Mouse (Mus musculus) heart, embryonic 15.5 days (tissue): ENCODE results near the gene Cemip. TPM values are rescaled to one million over a fixed set of nuclear protein-coding genes. Genes with fewer than 3 reads are reported as not detected.
A peak's percentile ranks its signal among the peaks of the same experiment; 100 is the strongest.
"Not testable (repeated sequence)": the region's sequence is repeated elsewhere in the genome, so short reads cannot be mapped to it uniquely, and the experiment has no call there.

Experiments used
- ATAC-seq: fragments of 200-750 bp; cut with Nextera tagmentation; replicated peaks from 2 replicates; pipeline ENCODE4 v1.8.0; 2017; ENCODE audit warnings: low read depth, moderate TSS enrichment; ENCODE audit not compliant: insufficient number of reproducible peaks, insufficient read depth, low FRiP score
- H3K27ac ChIP-seq: fragments of 300-500 bp; sonication (generic); 2 replicates; pipeline ENCODE4 v1.5.1; 2015; ENCODE audit warnings: mild to moderate bottlenecking, inconsistent platforms
- H3K27me3 ChIP-seq: fragments of 300-500 bp; sonication (generic); 2 replicates; pipeline ENCODE4 v1.6.1; 2015; ENCODE audit warnings: inconsistent platforms
- H3K36me3 ChIP-seq: fragments of 300-500 bp; sonication (generic); 2 replicates; pipeline ENCODE4 v1.6.1; 2015; ENCODE audit warnings: mild to moderate bottlenecking, inconsistent platforms
- H3K4me1 ChIP-seq: fragments of 300-500 bp; sonication (generic); replicated peaks from 2 replicates; pipeline ENCODE4 v1.6.1; 2015; ENCODE audit warnings: inconsistent platforms
- H3K4me2 ChIP-seq: fragments of 300-500 bp; sonication (generic); 2 replicates; pipeline ENCODE4 v1.6.1; 2015; ENCODE audit warnings: inconsistent platforms, mild to moderate bottlenecking, moderate library complexity
- H3K4me3 ChIP-seq: fragments of 300-500 bp; sonication (generic); 2 replicates; pipeline ENCODE4 v1.5.1; 2015; ENCODE audit warnings: mild to moderate bottlenecking, inconsistent platforms
- H3K9ac ChIP-seq: fragments of 300-500 bp; sonication (generic); 2 replicates; pipeline ENCODE4 v1.6.1; 2015; ENCODE audit warnings: mild to moderate bottlenecking, inconsistent platforms
- H3K9me3 ChIP-seq: fragments of 300-500 bp; sonication (generic); replicated peaks from 2 replicates; pipeline ENCODE4 v1.6.1; 2016; ENCODE audit warnings: inconsistent platforms
- WGBS: fragments of 180-500 bp; shearing (Covaris S2); methylation state at CpG from one replicate; pipeline ENCODE4 v1.1.7; 2015; ENCODE audit warnings: mixed read lengths; 5-methylcytosine and 5-hydroxymethylcytosine counted together
- polyA plus RNA-seq: library from polyadenylated mRNA; unstranded; fragments of >200 nt; fragmentation: Nextera tagmentation; extraction: Ambion mirVana; gene quantifications from 2 replicates; pipeline ENCODE4 v1.2.1, GENCODE M21; 2015

Gene Cemip
- 0.60 TPM in 2 replicates for polyA plus RNA-seq

DNA sequence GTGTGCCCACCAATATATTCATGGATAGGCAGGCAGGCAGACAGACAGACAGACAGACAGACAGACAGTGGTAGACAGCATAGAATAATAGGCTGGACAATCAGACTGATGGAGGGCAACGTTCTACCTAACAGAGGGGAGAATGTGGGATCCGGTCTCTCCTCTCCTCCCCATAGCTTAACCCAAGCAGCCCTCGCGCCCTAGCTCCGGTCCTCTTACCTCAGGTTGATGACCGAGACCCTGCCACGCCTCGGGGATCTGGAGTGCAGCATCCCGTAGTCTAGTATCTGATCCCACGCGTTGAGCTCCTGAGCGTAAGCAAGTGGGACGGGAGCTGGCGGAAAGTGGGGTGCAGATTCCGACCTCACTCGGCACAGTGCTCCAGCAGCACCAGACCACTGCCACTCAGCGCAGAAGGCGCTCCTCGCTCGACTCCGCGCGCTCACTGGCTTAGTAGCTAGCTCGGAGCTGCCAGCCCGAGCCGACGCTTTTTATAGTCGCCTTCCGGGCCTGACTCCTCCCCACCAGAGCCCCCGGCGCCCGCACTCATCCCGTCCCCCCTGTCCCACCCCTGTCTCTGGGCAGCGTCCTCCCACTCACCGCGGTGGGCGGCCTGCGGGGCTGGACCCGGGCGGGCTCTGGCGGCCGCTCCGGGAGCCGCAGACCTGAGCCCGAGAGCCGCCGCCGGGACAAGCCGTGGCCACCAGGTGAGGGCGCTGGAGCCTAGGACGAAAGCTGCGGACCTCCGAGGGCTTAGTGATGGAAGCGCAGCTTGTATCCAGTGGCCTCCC, at the start of gene Cemip:
Gene Cemip (minus strand): TSS at position 464 of the 791 bp plus-strand sequence.
- WGBS: 1% methylated on average over 54 of the region's 54 CpGs

DNA sequence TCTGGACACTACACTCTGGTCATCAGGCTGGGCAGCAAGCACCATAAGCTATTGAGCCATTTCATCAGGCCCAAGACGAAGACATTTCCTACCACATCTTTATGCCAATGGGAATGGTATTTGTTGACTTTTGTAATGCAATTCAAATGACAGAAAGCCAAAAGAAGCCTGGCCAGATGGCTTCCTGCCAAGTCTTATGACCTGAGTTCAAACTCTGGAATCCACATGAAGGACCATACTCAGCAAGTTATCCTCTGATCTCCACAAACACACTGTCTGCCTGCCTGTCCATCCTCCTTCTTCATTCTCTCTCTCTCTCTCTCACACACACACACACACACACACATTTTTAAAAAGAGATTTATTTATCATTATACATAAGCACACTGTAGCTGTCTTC, 46.4 kb upstream of the Cemip start:
- ATAC-seq: no peak
- Histone ChIP-seq H3K27me3 (no peaks in the 10 kb centered on the region), H3K4me1 (peaks cover 84% of the 10 kb centered on the region), H3K27ac (no peak overlapping the region), H3K36me3 (no peaks in the 10 kb centered on the region), H3K9me3 (no peaks in the 10 kb centered on the region), H3K4me2 (no peak overlapping the region), H3K9ac (no peak overlapping the region), H3K4me3 (no peak overlapping the region)
- WGBS: 39% methylated on average over 1 of the region's 1 CpGs

More for the DNA sequence above, at the start of gene Cemip:
- Histone ChIP-seq H3K9me3 (no peaks in the 10 kb centered on the region), H3K4me2 (peak within 1 kb of the TSS; percentile 84), H3K9ac (no peak within 1 kb of the TSS), H3K36me3 (no peaks in the 10 kb centered on the region), H3K4me1 (peaks cover 16% of the 10 kb centered on the region), H3K27me3 (peaks cover 39% of the 10 kb centered on the region), H3K4me3 (peak within 1 kb of the TSS; percentile 49), H3K27ac (no peak within 1 kb of the TSS)
- ATAC-seq: peak; percentile 67

DNA sequence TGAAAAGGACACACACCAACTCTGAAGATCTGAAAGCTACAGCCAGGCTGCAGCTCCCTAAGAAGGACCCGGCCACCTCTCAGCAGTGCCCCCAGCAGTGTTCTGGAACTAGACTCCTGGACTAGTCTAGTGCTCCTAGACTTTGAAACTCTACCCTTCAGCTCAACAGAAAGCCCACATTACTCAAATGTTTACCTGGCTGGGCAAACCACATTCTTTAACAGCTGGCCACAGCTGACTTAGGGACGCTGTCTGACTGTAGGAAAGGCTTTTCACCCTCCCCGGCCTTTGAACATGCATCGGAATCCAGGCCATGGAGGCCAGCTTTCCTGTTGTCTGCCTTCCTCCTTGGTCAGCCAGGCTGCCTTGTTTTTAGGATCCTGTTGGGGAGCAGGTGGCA, 45.4 kb upstream of the Cemip start:
- no peak for ATAC-seq
- Histone ChIP-seq H3K27ac (peak overlapping the region; percentile 31; the same call in 1 of the 2 replicates), H3K9me3 (no peaks in the 10 kb centered on the region), H3K4me3 (no peak overlapping the region), H3K9ac (no peak overlapping the region), H3K27me3 (no peaks in the 10 kb centered on the region), H3K4me2 (no peak overlapping the region), H3K4me1 (peaks cover 82% of the 10 kb centered on the region), H3K36me3 (no peaks in the 10 kb centered on the region)
- 81% methylated on average over 4 of the region's 4 CpGs for WGBS

DNA sequence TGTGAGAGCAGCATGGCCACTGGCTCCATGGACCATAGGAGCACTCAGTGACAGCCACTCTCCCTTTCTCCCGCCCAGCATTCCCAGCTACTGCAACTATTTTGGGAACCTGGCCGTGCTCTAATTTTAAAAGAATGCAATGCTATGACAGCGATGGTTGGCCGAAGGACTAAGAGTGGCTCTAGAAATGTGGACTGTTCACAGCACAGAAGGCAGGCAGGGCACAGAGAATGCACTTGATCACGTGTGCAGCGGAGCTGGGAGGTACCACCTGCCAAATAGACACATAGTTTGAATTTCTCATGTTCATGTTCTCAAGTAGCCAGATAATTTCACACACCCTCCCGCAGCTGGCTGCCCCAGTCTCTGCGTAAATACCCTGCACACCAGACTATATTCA, 42.4 kb upstream of the Cemip start:
- Histone ChIP-seq H3K4me1 (peaks cover 75% of the 10 kb centered on the region), H3K9me3 (no peaks in the 10 kb centered on the region), H3K27ac (peak overlapping the region; percentile 92), H3K4me2 (peak overlapping the region; percentile 32), H3K9ac (no peak overlapping the region), H3K4me3 (no peak overlapping the region), H3K36me3 (no peaks in the 10 kb centered on the region), H3K27me3 (no peaks in the 10 kb centered on the region)
- 28% methylated on average over 8 of the region's 8 CpGs for WGBS
- peak; percentile 94 for ATAC-seq

DNA sequence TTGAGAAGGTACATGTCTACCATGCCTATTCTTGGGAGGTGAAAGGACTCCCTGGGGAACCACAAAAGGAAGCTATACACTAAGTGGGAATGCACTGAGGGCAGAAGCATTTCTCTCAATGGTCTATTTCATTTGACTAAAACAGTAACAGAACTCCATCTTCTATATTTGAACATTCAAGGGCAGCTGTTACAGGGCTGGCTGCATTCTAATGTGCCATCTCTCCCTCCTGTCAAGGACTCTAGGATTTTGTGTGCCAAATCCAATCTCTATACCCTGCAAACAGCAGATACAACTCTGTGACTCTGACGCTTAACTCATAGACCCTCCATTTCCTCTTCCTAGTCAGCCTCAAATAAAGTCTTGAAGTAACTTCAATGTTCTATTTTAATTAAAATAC, 39.4 kb upstream of the Cemip start:
- Histone ChIP-seq H3K36me3 (no peaks in the 10 kb centered on the region), H3K4me1 (peaks cover 77% of the 10 kb centered on the region), H3K27ac (peak overlapping the region; percentile 20), H3K9me3 (no peaks in the 10 kb centered on the region), H3K4me3 (no peak overlapping the region), H3K27me3 (no peaks in the 10 kb centered on the region), H3K4me2 (no peak overlapping the region), H3K9ac (no peak overlapping the region)
- 48% methylated on average over 1 of the region's 1 CpGs for WGBS
- no peak for ATAC-seq

DNA sequence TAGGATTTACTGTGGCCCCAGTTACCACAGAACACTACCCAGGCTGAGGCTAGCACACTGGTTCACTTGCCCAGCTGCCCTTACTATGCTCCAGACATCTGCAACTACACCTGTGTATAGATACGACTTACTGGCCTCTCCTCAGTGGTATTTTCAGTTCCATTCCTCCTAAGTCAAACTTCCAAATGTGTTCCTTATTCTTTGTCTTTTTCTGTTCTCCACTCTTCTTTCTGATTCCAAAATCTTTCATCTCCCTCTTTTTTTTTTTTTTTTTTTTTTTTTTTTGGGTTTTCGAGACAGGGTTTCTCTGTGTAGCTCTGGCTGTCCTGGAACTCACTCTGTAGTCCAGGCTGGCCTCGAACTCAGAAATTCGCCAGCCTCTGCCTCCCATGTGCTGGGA, 37.3 kb upstream of the Cemip start:
- not testable (repeated sequence) for H3K27ac ChIP-seq, H3K4me2 ChIP-seq, H3K36me3 ChIP-seq, H3K9me3 ChIP-seq, H3K4me3 ChIP-seq, H3K27me3 ChIP-seq, ATAC-seq, H3K9ac ChIP-seq
- WGBS: 74% methylated on average over 4 of the region's 4 CpGs
- peaks cover 81% of the 10 kb centered on the region for H3K4me1 ChIP-seq

DNA sequence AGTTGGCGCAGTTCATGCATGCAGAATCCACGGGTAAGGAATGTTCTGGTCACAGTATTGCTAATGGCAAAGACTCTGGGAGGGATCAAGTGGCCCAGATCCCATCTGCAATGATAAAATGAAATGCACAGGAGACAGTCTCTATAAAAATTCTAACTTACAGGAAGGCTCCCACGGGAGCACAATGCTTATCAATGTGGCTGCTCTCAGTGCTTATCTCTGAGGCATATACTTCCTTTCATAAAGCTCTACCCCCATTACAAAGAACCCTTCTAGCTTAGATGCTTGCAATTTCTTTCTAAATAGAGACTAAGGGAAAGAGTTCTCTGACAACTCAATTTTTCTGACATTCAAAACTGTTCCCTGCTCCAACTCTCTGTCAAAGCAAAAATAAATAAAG, 35.5 kb upstream of the Cemip start:
- Histone ChIP-seq H3K4me2 (no peak overlapping the region), H3K4me1 (peaks cover 84% of the 10 kb centered on the region), H3K9me3 (no peaks in the 10 kb centered on the region), H3K36me3 (no peaks in the 10 kb centered on the region), H3K9ac (no peak overlapping the region), H3K4me3 (no peak overlapping the region), H3K27me3 (no peaks in the 10 kb centered on the region), H3K27ac (peak overlapping the region; percentile 5; the same call in 1 of the 2 replicates)
- WGBS: 38% methylated on average over 3 of the region's 3 CpGs
- ATAC-seq: no peak

DNA sequence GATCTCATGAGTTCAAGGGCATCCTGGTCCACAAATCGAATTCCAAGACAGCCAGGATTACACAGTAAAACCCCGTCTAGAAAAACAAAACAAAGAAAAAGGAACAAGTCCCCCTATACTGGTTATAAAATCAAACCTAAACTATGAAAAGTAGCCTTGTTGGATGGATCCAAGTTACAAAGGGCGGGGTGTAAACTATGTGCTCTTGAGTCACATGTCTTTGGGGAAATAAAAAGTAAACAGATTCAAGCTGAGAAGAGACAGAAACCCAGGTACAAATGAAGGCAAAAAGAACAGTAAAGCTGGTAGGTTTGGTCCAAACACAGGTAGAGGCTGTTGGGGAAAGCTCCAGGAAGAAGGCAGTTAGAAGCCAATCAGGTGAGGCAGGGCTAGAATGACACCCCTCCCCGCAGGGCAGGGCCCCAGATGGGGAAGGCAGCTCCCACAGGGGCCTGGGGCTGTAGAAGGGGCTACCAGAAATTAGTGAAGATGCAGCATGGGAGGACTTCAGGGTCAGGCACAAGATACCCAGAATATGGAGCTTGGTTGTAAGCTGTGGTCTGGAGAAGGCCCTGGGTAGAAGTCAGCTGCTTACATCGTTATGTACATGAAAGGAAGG, 33.9 kb upstream of the Cemip start:
- no peaks in the 10 kb centered on the region for H3K36me3 ChIP-seq
- 67% methylated on average over 5 of the region's 5 CpGs for WGBS
- no peak overlapping the region for H3K9ac ChIP-seq
- H3K4me3 ChIP-seq: no peak overlapping the region
- peaks cover 83% of the 10 kb centered on the region for H3K4me1 ChIP-seq
- no peaks in the 10 kb centered on the region for H3K9me3 ChIP-seq
- no peaks in the 10 kb centered on the region for H3K27me3 ChIP-seq
- no peak overlapping the region for H3K4me2 ChIP-seq
- no peak for ATAC-seq
- peak overlapping the region; percentile 28 for H3K27ac ChIP-seq

DNA sequence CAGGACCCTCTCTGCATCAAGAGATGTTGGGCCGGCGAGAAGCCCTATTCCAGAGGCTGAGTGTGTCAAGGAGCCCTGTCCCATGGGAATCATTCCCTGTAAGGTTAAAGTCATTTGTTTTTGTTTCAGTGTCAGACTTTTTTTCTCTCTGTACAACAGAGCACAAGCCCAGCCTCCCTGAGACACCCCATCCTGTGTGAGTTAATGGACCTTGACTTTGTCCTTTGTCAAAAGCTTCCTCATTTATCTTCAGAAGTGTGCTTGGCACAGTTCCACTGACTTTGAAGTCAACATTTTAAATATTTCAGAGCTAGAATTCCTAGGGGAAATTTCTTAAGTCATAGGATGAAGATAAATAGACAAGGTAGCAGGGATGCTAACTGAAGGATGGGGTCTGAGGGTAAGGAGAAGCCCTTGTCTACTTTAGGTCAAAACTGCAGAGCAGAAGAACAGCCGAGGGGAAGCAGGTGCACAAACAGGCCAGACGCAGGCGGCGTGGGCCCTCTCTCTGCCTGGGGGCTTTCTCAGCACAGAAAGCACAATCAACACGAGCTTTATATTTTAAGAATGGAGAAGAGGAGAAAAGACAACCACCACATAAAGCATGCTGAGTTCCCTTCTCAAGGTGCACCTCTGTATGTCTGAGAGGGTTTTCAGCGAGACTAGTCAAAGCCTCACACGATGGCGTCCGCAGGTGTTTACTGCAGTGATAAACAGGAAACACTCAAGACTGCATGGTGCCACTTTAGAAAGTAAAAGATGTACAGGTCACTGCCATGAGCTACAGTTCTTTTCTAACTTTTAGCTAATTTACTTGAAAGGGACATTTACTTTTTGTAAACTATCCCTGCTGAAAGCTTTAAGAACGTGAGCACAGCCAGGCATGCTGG, 33.2 kb upstream of the Cemip start:
- no peak for ATAC-seq
- peak overlapping the region; percentile 28 for H3K27ac ChIP-seq
- H3K9ac ChIP-seq: no peak overlapping the region
- no peaks in the 10 kb centered on the region for H3K27me3 ChIP-seq
- no peaks in the 10 kb centered on the region for H3K36me3 ChIP-seq
- H3K4me1 ChIP-seq: peaks cover 81% of the 10 kb centered on the region
- no peaks in the 10 kb centered on the region for H3K9me3 ChIP-seq
- no peak overlapping the region for H3K4me2 ChIP-seq
- 54% methylated on average over 12 of the region's 12 CpGs for WGBS
- H3K4me3 ChIP-seq: no peak overlapping the region

DNA sequence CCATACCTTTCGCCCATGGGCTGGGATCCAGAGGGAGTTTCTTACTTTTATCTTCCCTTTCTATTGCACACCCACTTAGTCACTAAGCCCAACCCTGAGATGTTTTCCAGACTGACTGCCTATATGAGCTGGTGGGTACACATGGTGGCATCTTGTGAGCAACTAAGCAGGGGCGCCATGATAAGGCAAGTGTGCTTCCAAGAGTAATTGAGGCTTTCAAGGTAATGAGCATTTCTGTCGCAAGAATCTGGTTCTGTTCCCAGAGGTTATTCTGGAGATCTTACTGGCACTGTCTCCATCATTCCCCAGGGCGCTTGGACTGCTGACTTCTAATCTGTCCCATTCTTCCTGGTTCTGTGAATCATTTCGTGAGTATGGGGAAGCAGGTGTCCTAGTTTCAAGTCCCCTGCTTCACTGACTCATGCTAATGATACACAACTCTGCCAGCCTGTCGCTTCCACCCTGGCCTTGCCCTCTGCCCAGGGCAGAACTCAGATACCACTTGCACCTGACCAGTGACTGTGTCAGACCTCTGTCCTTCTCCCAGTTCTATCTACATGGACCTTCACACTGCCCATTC, 31.3 kb upstream of the Cemip start:
- Histone ChIP-seq H3K9me3 (no peaks in the 10 kb centered on the region), H3K4me2 (no peak overlapping the region), H3K27ac (0 out of 2 replicates have a peak overlapping the region, but pooled peaks have one; percentile 22), H3K36me3 (peaks cover 9% of the 10 kb centered on the region), H3K9ac (no peak overlapping the region), H3K4me1 (peaks cover 77% of the 10 kb centered on the region), H3K4me3 (no peak overlapping the region), H3K27me3 (no peaks in the 10 kb centered on the region)
- no peak for ATAC-seq
- 55% methylated on average over 6 of the region's 6 CpGs for WGBS
